Mouse (Mus musculus) neural tube, postnatal 0 days (tissue): Measurements from ENCODE around the gene Papolb. TPM values are rescaled to one million over a fixed set of nuclear protein-coding genes. Genes with fewer than 3 reads are reported as not detected.

Experiments
- polyA plus RNA-seq: library from polyadenylated mRNA; unstranded; fragments of >200 nt; fragmentation: Nextera tagmentation; extraction: Ambion mirVana; gene quantifications from 2 replicates; pipeline ENCODE4 v1.2.1, GENCODE M21; 2015

Gene Papolb
- polyA plus RNA-seq, result 0.14 and 0.15 TPM in 2 replicates

GRCm38 (mm10) chr5:142529915-142530314 is at the start of gene Papolb:
Gene Papolb, minus strand, starts transcription at chr5:142530076.

GRCm38 (mm10) chr5:142550706-142551652 is 21.1 kb upstream of the Papolb start, which contains the start of gene Radil:
Gene Radil, minus strand, starts transcription at chr5:142551098.

Other genes starting within 250 kb of the Papolb start
- 4.8 and 6.3 TPM in 2 replicates for gene Foxk1, start 128.6 kb downstream of the Papolb start, polyA plus RNA-seq
- 7.6 and 8.8 TPM in 2 replicates for gene Ap5z1, start 66.1 kb downstream of the Papolb start, polyA plus RNA-seq
- gene Radil, start 21.0 kb upstream of the Papolb start, polyA plus RNA-seq, result 15.3 and 19.4 TPM in 2 replicates
- 136 and 152 TPM in 2 replicates for gene Mmd2, start 78.7 kb upstream of the Papolb start, polyA plus RNA-seq
- 38.8 and 39.8 TPM in 2 replicates for gene Wipi2, start 97.6 kb upstream of the Papolb start, polyA plus RNA-seq
- 49.0 and 59.0 TPM in 2 replicates for gene Slc29a4, start 162.4 kb upstream of the Papolb start, polyA plus RNA-seq